Mouse (Mus musculus) bone marrow, adult 2 months (tissue): ENCODE data around the gene Irs3.

Source experiments
- CTCF ChIP-seq: fragments of 200-500 bp; IDR thresholded peaks from 2 replicates; pipeline ENCODE4 v1.5.1; 2011; ENCODE audit warnings: low read length, control low read depth; ENCODE audit not compliant: control insufficient read depth, insufficient read depth
- POLR2A ChIP-seq: fragments of 200-500 bp; IDR thresholded peaks from 2 replicates; pipeline ENCODE4 v1.6.1; 2011; ENCODE audit warnings: low read depth, mild to moderate bottlenecking, control low read depth, low read length, borderline replicate concordance; ENCODE audit not compliant: control insufficient read depth

DNA sequence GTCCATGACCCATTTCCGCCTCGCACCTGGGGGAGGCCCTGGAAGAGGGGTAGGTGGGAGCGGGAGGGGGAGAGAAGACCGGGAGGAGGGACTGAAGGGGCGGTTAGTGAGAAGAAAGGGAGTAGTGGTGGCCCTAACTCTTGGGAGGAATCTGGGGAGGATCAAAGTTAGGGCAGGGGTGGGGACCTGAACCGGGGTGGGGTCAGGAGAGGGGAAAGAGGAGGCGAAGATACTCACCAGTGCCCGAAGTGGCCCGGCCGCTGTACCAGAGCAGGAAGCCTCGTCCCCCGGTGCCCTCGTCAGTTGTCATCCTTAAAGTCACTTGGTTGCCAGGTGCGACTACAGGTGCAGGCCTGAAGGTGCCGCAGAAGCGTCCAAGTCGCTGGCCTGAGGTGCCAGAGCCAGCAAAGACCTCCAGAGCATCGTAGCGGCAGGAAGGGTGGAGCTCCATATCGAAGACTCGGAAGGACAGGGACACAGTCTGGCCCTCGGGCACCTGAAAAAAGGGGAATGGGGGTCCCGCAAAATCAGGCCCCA lies 36.8 kb downstream of the Irs3 start:
- TF ChIP-seq CTCF = no peak
- TF ChIP-seq POLR2A = no peak
